Mouse (Mus musculus): Measurements from ENCODE around the gene Inpp5d.
"Not testable (repeated sequence)": the region's sequence is repeated elsewhere in the genome, so short reads cannot be mapped to it uniquely, and the experiment has no call there.

Inpp5d gene

DNA sequence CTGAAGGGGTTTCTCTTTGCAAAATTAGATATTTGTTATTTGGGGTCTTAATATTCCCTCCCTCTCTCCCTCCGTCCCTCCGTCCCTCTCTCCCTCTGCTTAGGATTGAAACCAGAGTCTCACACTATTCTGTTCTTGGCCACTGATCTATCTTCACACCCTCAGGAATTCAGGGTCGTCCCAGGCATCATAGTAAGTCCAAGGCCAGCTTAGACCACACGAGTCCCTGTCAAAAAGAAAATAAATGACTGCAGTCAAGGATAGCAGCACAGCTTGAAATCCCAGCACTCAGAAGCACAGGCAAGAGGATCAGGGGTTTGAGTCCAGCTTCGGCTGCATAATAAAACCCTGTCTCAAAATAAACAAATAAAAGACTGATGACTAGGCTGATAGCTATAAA, 35.0 kb downstream of the Inpp5d start:
- no peak for DNase-seq (ENCODE audit: low read depth, low spot score)

DNA sequence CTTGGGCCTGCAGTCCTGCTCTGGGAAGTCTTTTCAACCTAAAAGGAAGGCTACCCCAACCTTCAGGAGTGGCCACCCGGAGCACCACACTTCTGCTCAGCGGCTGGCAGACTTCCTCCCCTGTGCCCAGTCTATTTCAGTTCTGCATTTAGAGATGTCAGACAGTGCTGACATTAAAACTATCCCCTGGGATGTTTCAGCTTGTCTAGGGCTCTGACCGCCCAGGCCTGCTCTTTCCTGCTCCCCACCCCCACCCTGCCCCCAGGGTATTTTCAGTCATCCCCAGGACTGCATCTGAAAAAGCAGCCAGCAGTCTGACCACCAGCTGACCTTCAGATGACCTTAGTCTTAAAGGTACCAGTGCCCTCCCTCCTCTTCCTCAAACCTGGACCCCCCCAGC, 38.0 kb downstream of the Inpp5d start:
- DNase-seq (ENCODE audit: low read depth, low spot score), result no peak

- DNase-seq (ENCODE audit: low read depth, low spot score), result no peak
Observed at GRCm38 (mm10) chr1:87658485-87658884, 38.4 kb downstream of the Inpp5d start.

DNA sequence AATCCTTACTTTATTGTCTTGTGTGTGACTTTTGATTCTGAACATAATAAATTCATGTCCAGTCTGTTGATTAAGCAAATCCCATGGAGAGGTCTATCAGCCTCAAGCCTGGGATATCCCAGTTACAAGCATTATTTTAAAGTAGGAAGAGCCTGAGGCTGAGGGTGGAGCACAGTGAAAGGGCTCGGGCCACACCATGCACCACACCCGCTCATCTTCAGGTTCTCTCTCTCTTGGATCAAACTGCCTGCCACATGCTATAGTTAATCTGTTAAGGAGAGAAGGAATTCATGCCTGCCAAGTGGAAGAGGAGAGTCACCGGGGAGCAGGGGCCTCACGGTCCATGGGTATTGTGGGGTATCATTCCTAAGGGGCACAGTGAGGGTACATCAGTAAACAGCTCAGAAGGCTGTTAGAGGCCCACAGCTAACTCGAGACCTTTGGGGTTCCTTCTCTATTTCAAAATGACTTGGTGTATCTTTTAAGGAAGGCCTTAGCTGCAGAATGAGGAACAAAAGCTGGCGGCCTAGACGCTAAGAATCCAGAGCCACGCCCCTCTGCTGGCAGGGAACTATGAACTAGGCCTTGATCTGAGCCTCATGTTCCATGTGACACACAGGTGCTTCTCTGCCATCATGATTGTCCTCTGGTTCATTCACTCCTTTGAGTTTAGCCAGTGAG, 39.0 kb downstream of the Inpp5d start:
- DNase-seq (ENCODE audit: low read depth, low spot score), result no peak

DNA sequence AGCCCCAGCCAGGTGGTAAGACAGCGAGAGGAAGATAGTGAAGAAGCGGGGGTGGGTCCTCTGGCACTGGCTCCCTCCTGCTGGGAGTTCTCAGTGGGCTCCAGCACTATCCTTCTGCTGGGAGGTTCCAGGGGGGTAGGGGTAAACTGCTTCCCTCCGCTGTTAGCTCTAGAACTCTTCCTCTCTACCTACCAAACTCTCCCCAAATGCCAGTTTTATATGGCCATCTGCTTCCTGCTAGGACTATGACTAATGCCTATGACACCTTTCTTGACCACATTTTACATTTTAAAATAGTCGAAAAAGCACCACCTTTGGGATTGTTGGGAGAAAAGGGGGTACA, 39.5 kb downstream of the Inpp5d start:
- DNase-seq (ENCODE audit: low read depth, low spot score), result no peak

DNA sequence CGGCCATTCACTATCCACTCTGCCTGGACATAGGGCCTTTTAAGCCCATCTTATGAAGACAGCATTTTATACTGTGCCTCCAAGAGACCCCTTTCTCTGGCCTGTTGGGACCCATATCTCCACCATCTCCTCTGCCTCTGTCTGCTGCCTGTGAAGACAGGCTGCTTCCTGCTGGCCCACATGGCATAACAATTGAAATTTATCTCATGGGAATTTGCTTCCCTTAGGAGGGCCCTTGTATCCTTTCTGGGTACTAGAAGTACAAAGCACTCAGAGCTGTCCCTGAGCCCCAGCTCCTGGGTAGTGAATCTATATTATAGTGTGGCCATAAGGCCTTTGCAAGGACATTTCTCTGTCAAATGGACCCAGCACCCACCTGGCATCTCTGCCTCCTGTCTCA, 40.6 kb downstream of the Inpp5d start:
- DNase-seq (ENCODE audit: low read depth, low spot score), result no peak

DNA sequence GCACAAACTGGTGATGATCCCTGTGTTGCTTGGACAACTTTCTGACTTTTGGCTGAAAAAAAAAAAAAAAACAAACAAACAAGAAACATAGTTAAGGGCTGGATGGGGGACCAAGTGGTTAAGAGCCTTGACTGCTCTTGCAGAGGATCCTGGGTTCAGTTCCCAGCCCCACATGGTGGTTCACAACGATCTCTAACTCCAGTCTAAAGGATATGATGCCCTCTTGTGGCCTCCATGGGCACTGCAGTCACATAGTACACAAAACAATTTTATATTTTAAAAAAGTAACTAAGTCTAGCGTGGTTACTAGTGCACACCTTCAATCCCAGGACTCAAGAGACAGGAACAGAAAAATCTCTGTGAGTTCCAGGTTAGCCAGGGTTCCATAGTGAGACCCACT, 43.9 kb downstream of the Inpp5d start:
- DNase-seq (ENCODE audit: low read depth, low spot score), result peak; percentile 22

- no peak for DNase-seq (ENCODE audit: low read depth, low spot score)
Observed at GRCm38 (mm10) chr1:87667006-87667405, 46.9 kb downstream of the Inpp5d start.

- no peak for DNase-seq (ENCODE audit: low read depth, low spot score)
Observed at GRCm38 (mm10) chr1:87668300-87668699, 48.2 kb downstream of the Inpp5d start.

DNA sequence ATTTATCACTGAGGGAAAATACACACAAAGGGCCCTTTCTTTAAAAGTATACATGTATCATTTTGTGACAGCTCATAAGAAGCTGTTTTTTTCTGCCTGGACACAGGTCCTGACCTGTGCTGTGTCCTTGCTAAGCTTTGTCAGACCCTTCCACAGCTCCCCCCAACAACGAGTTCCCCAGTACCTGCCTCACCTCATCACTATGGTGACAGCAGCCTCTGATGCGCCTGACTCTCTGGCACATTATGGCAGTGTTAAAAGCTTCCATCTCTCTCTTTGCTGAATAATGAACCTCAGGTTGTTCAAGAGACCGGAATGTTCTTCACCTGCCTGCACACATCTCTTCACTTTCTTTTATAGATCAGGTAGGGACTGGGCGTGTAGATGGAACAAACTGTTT, 51.4 kb downstream of the Inpp5d start:
- no peak for DNase-seq (ENCODE audit: low read depth, low spot score)

DNA sequence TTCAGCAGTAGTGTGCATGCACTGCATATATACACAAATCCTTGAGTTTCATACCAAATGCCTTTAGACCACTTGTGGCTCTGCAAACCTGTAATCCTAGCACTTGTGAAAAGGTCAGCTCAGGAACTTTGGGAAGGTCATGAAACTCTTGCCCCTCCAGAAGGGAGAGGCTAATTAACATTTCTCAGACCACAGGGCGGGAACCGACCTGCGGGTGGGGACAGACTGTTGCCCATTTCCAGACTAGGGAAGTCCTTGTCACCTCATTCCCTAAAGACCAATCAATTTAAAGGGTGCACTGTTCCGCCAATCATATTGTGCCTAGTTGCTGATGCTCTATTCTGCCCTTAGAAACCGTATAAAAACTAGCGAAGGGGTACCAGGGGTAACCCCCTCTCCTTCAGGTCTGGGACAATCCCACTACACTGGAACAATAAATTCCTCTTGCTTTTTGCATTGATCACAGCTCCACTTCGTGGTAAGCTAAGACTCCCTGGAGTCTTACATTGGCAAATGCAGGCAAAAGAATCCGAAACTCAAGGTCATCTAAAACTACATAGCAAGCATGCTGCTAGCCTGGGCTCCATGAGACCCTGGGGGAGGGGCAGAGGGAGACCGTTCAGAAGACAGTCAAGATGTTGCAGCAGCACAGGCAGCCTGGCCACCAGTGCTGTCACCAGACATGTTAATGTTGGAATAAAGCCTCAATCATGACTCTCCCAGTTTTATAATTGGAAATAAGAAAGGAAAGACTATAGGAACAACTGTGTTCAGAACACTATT, 53.9 kb downstream of the Inpp5d start:
- DNase-seq (ENCODE audit: low read depth, low spot score), result no peak

DNA sequence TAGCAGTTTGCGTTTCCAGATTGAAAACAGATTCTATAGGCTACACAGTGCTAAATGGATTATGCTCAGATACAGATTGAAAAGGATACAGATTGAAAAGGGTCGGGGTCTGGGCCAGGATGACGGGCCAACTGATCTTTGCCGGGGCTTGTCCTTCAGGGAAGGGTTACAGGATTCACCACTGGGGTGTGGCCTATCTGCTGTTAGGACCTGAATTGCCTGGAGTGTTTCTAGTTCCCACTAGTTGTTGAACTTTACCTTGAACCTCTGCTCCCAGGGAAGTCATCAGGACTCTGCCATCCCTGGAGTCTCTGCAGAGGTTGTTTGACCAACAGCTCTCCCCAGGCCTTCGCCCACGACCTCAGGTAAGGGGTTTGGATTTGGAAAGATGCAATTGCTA, 55.9 kb downstream of the Inpp5d start:
- no peak for DNase-seq (ENCODE audit: low read depth, low spot score)

DNA sequence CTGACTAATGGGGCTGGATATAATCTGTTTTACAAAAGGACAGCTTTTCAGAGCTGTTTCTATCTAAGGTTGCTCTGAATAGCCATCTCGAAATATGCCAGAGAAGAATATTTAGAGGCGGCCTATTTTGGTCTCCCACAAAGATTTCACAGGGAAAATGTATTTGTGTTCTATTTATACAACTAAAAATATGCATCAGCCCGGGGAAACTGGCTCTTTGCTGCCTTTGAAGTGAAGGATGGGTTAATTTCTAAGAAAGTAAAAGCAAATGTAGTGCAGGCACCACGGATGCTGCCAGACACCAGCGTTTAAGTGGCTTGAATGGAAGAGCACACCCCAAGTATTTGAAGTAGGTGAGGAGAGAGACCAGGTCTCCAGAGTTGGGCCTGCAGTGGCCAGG, 59.0 kb downstream of the Inpp5d start:
- no peak for DNase-seq (ENCODE audit: low read depth, low spot score)

GRCm38 (mm10) chr1:87680950-87681349, 60.8 kb downstream of the Inpp5d start:
- DNase-seq (ENCODE audit: low read depth, low spot score), result no peak

GRCm38 (mm10) chr1:87682473-87682872, 62.4 kb downstream of the Inpp5d start:
- not testable (repeated sequence) for DNase-seq (ENCODE audit: low read depth, low spot score)

DNA sequence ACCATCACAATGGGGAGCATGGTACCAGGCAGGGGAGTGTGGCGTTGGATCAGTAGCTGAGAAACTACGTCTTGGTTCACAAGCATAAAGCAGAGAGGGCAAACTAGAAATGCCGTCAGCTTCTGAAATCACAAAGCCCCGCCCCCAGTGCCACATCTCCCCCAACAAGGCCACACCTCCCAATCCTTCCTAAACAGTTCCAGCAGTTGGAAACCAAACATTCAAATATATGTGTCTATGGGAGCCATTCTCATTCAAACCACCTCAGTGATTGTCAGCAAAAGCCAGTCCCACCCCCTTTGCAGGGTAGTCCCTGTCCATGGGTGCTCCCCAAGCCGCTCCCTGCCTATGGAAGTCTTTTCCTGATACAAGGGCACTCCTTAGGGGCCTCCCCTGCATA, 64.0 kb downstream of the Inpp5d start:
- no peak for DNase-seq (ENCODE audit: low read depth, low spot score)

GRCm38 (mm10) chr1:87684791-87685190, 64.7 kb downstream of the Inpp5d start:
- no peak for DNase-seq (ENCODE audit: low read depth, low spot score)

- no peak for DNase-seq (ENCODE audit: low read depth, low spot score)
Observed at GRCm38 (mm10) chr1:87686351-87686750, 66.2 kb downstream of the Inpp5d start.

- no peak for DNase-seq (ENCODE audit: low read depth, low spot score)
Observed at GRCm38 (mm10) chr1:87687009-87687408, 66.9 kb downstream of the Inpp5d start.

DNA sequence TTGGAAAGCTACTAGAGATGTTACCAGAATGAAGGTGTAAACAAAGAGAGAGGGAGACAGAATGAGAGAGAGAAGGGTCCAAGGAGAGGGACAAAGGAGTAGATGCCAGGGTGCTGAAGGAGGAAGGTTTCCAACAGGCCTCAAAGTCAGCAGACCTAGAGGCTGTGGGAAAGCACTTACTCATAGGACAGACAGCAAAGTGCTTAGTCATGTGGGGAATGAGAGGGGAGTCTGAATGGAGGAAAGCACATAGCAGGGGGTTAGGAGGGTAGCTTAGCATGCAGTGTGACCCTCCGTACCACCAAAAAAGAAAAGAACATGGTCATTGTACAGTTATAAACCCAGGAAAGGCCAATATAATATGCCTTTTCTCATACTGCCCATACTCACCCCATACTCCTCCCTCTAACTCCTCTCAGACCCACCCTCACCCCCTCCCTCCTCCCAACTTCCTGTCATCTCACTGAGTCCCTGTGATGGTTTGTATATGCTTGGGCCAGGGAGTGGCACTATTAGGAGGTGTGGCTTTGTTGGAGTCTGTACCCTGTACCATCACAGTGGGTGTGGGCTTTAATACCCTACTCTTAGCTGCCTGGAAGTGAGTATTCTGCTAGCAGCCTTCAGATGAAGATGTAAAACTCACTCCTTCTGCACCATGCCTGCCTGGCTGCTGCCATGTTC, 69.7 kb downstream of the Inpp5d start:
- no peak for DNase-seq (ENCODE audit: low read depth, low spot score)

- peak; percentile 27 for DNase-seq (ENCODE audit: low read depth, low spot score)
Observed at GRCm38 (mm10) chr1:87696358-87696757, 76.2 kb downstream of the Inpp5d start.

- DNase-seq (ENCODE audit: low read depth, low spot score), result no peak
Observed at GRCm38 (mm10) chr1:87698010-87698409, 77.9 kb downstream of the Inpp5d start.
